Mouse (Mus musculus) adrenal gland, adult (tissue): ENCODE data around the gene Syngr3.

Source experiments
- DNase-seq, 2 experiments: peaks; one replicate each; pipeline ENCODE4 v3.0.0; 2022 to 2023; ENCODE audit warnings: low spot score in 1 of 2; ENCODE audit not compliant: inconsistent age in 2 of 2

Syngr3 gene

DNA sequence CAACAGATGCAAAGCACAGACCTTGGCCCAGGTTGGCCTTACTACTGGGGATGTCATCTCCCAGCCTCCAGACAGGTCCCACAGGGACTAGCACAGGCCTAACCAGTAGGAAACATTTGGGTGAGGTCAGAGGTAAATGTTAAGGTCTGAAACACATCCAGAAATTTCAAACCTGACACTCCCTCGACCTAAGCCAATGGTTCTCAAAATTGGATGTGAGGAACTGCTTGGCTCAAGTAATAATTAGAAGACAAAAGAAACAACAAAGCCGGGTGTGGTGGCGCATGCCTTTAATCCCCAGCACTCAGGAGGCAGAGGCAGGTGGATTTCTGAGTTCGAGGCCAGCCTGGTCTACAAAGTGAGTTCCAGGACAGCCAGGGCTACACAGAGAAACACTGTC lies 43.4 kb downstream of the Syngr3 start:
- DNase-seq = no peak

- peak; percentile 37 to 61 for DNase-seq
Observed at GRCm38 (mm10) chr17:24645916-24646315, 43.8 kb downstream of the Syngr3 start.

DNA sequence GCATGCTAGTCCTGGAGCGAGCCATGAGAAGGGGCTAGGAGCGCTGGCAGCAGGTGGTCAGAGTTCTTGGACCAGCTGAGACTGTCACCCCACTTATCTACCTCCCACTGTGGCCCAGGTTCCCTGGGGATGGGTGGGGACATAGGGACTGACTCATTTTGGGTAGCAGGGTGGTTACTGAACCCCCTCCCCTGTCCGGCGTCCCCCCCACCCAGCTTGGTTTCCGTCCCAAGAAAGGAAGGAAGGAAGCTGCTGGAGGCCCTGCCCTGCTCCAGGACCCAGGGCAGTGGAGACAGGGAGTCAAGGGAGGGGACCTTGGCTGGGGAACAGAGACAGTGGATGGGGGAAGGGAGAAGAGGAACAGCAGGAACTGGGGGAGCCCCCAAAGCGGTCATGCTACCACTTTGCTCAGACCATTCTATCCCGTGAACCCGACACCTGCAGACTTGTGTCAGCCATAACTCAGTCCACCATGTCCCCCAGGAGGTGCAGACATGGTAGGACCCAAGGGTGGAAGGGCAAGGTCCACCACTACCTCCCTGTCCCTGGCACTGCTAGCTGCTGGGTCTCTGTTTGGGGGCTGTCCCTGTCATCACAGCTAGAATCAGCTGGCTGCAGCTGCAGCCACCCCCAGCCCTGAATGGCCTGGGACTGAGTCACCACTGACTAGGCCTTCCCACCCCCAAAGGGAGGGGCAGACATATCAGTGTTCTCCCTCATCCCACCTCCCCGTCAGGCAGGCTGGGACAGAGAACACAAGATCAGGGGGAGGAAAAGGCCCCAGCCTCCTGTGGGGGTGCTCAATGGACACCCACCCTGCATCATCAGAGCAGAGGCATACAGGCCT lies 44.7 kb downstream of the Syngr3 start:
- peak; percentile 65 to 77 for DNase-seq

DNA sequence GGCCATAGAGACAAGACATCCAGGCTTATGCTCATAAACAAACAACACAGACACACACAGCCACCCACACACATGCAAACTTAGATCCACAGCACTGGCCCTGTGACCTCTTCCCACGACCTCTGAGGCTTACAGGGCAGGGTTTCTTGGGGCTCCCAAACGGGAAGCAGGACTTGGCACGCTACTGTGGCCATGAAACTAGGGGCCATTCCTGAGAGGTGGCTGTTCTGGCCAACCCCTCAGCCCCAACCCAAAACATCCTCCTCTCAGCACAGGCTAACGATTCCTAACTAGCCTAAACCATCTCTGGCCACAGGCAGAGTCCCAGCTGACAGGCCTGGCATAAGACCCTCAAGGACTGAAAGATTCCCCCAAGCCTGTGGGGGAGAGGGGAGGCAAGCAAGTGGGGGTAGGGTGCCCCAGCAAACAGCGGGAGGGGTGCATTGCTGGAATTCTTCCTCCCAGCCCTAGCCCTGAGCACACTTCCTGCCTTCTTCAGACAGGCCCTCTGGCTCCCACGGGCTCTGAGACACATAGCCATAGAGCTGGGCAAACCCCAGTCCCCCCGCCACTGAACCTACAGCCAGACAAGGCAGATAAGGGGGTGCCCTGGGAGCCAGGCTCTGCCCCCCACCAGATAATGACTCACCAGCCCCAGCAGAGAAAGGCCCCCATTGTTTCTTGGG lies 45.6 kb downstream of the Syngr3 start:
- peak; percentile 31 to 42 for DNase-seq

- peak in 1 of 2 experiments; percentile 28 for DNase-seq
Observed at GRCm38 (mm10) chr17:24642791-24643343, 46.9 kb downstream of the Syngr3 start.

DNA sequence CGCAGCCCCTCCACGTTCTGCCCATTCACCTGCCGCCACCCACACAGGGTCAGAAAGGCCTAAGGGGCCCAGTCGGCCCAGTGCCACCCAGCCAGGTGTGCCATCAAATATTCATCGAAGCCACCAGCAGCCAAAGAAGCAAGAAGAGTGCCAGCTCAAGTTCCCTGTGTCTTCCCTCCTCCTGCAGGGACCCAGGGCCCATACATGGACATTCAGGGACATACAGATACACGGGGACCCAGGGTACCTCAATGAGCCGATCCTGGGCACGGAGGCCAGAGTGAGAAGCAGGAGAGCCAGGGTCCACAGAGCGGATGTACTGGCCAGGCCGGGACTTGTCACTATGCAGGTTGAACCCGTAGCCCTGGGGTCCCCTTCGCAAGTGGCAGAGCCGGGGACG lies 47.8 kb downstream of the Syngr3 start:
- DNase-seq = no peak

DNA sequence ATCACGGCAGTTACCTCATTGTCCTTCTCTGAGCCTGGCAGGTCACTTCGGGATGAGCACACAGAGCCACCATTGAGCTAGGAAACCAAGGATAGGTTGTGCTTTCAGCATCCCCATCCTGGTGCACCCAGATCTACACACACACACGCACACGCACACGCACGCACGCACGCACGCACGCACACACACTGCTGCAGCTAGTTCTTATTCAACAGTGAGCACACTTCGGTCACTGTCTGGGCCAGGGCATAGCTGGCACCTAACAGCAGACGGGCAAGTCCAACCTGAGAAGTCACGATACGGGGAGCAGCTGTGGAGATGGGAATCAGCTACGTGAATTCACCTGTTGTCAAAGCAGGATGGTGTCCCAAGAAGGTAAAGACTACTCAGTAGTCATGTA lies 49.2 kb downstream of the Syngr3 start:
- DNase-seq = no peak

DNA sequence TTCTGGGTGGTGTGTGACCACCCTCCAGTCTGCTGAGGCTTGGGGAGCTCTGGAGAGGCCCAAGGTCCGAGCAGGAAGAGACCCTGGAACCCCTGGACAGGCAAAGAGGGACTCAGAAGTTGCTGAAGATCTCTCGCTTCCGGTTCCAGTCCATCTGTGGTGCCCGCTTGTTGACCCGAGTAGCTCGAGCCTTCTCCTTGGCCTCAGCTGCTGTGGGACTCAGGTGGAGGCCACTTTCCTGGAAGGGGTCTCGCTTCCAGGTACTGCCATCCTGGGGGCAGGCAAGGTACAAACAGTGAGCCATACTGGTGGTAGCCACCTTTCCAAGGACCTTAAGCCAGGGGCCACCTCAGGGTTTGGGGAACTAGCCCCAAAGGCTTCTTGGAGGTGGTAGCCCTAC lies 49.6 kb downstream of the Syngr3 start:
- no peak for DNase-seq

- DNase-seq = no peak
Observed at GRCm38 (mm10) chr17:24639571-24639988, 50.2 kb downstream of the Syngr3 start.

GRCm38 (mm10) chr17:24638840-24639239 lies 50.9 kb downstream of the Syngr3 start:
- peak in 1 of 2 experiments; percentile 30 for DNase-seq

- peak in 1 of 2 experiments; percentile 39 for DNase-seq
Observed at GRCm38 (mm10) chr17:24638214-24638613, 51.5 kb downstream of the Syngr3 start.

DNA sequence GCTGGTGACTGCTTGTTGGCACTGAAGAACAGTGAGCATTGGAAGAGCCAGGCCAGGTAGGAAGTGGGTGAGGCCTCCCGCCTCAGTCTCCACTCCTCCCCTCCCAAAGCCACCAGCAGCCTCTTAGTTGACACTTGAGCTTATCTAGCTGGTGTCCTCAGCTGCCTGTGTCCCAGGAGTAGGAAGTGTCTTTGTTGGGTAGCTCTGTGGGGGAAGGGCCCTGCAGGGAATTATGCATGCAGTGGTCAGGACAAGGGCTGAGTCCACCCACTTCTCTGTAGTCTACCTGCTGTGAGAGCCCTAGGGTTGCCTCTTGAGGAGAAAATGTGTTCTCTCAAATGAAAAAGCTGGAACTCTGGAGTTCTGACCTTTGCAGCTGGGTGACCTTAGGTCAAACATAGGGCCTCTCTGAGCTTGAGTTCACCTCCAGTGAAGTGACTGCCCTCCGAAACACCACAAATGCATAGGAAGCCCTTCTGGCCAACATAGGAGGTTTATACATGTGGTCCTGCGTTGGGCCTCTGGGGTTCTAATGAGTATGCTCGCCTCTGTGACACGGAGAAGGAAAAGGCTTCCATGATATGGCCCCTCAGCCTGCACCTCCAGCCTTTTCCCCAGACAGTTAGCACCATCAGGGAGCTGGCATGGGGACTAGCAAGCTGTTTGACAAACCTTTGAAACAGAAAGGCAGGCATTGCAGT lies 52.8 kb downstream of the Syngr3 start:
- DNase-seq = peak in 1 of 2 experiments; percentile 32

GRCm38 (mm10) chr17:24635694-24636093 lies 54.1 kb downstream of the Syngr3 start:
- DNase-seq = no peak
